Mouse (Mus musculus): ENCODE data around the gene Tll1.
"Not testable (repeated sequence)": the region's sequence is repeated elsewhere in the genome, so short reads cannot be mapped to it uniquely, and the experiment has no call there.

Gene Tll1

GRCm38 (mm10) chr8:64057571-64057970 lies 148.5 kb downstream of the Tll1 start:
- DNase-seq (ENCODE audit: low spot score): no peak

- DNase-seq (ENCODE audit: low spot score): no peak
Measured at GRCm38 (mm10) chr8:64048556-64048955, 157.5 kb downstream of the Tll1 start.

- no peak for DNase-seq (ENCODE audit: low spot score)
Measured at GRCm38 (mm10) chr8:64047963-64048505, 158.0 kb downstream of the Tll1 start.

- no peak for DNase-seq (ENCODE audit: low spot score)
Measured at GRCm38 (mm10) chr8:64041303-64041884, 164.7 kb downstream of the Tll1 start.

- DNase-seq (ENCODE audit: low spot score): no peak
Measured at GRCm38 (mm10) chr8:64030672-64031385, 175.2 kb downstream of the Tll1 start.

- DNase-seq (ENCODE audit: low spot score): no peak
Measured at GRCm38 (mm10) chr8:64030081-64030480, 176.0 kb downstream of the Tll1 start.

- no peak for DNase-seq (ENCODE audit: low spot score)
Measured at GRCm38 (mm10) chr8:64029525-64029924, 176.5 kb downstream of the Tll1 start.

- no peak for DNase-seq (ENCODE audit: low spot score)
Measured at GRCm38 (mm10) chr8:64024359-64024758, 181.7 kb downstream of the Tll1 start.

GRCm38 (mm10) chr8:64023579-64023978 lies 182.5 kb downstream of the Tll1 start:
- no peak for DNase-seq (ENCODE audit: low spot score)

- no peak for DNase-seq (ENCODE audit: low spot score)
Measured at GRCm38 (mm10) chr8:64023027-64023426, 183.0 kb downstream of the Tll1 start.

GRCm38 (mm10) chr8:63970612-63971391 lies 235.3 kb downstream of the Tll1 start:
- DNase-seq (ENCODE audit: low spot score): not testable (repeated sequence)

All from urinary bladder, postnatal 14 days (tissue).